Mouse (Mus musculus) spleen, adult 2 months (tissue): ENCODE data around the gene Osgin1.

Source experiments
- CTCF ChIP-seq: fragments of 200-500 bp; IDR thresholded peaks from 2 replicates; pipeline ENCODE4 v1.5.1; 2011; ENCODE audit warnings: mild to moderate bottlenecking, inconsistent platforms; ENCODE audit not compliant: insufficient read depth, insufficient read length, insufficient replicate concordance; ENCODE audit errors: extremely low read depth
- POLR2A ChIP-seq: fragments of 200-500 bp; IDR thresholded peaks from 2 replicates; pipeline ENCODE4 v1.6.1; 2011; ENCODE audit warnings: low read depth, low read length, inconsistent platforms

- TF ChIP-seq CTCF (no peak), POLR2A (no peak)
Observed at GRCm38 (mm10) chr8:119386988-119387387, 46.9 kb upstream of the Osgin1 start.
